Mouse (Mus musculus) kidney, postnatal 4 days (tissue): ENCODE measurements at regions not wholly inside any gene's neighbourhood (a gene's known extent, or its start where the extent isn't known, plus 50 kb on each side); places are given as distances from the start of the nearest gene placed in this dataset.
"Not testable (repeated sequence)": the region's sequence is repeated elsewhere in the genome, so short reads cannot be mapped to it uniquely, and the experiment has no call there.

Experiments
- DNase-seq, 2 experiments: peaks; one replicate each; pipeline ENCODE4 v3.0.0; 2021; ENCODE audit warnings: mixed read lengths in 2 of 2

- DNase-seq, result no peak
Measured at GRCm38 (mm10) chr14:101067082-101067481, 133.0 kb downstream of the Prr30 start.

- no peak for DNase-seq
Measured at GRCm38 (mm10) chr14:101056874-101057273, 143.3 kb downstream of the Prr30 start.

DNA sequence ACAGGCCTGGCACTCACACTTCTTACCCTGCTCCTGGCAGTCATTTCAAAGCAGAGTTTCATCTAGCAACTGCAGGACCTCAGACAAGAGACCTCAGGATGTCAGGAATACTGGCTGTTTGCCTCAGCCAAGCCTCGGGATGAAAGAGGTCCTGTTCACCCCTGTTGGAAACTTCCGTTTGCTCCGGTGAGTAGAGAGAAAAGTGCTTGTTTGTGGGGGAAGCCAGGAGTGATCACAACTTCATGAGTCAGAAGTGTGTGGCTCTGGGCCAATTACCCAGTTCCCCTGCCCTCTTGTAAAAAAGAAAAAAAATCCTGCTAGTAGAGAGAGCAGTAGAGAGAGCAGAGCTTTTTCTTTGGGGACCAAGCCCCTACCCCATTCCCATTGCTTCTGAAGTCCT, 144.2 kb downstream of the Prr30 start:
- peak; percentile 7 to 13 for DNase-seq

- no peak for DNase-seq
Measured at GRCm38 (mm10) chr14:101054786-101055185, 145.3 kb downstream of the Prr30 start.

GRCm38 (mm10) chr14:101052760-101053159, 147.4 kb downstream of the Prr30 start:
- DNase-seq, result no peak

DNA sequence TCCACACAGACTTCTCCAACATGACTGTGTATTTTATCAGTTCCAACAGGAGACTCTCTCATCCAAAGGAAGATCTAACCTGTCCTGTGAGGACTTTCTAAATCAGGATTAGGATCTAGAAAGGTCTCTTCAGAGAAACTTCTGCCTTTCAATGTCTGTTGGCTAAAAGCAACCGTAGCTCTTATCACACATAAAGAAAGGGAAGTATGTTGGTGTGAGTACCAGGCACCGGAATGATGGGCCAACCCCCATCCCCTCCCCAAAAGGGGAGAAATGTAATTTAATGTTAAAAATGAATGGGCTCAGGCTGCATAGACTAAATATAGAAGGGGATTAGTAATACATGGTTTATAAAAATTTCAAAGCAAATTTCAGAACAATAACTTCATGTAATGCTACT, 149.9 kb downstream of the Prr30 start:
- no peak for DNase-seq

DNA sequence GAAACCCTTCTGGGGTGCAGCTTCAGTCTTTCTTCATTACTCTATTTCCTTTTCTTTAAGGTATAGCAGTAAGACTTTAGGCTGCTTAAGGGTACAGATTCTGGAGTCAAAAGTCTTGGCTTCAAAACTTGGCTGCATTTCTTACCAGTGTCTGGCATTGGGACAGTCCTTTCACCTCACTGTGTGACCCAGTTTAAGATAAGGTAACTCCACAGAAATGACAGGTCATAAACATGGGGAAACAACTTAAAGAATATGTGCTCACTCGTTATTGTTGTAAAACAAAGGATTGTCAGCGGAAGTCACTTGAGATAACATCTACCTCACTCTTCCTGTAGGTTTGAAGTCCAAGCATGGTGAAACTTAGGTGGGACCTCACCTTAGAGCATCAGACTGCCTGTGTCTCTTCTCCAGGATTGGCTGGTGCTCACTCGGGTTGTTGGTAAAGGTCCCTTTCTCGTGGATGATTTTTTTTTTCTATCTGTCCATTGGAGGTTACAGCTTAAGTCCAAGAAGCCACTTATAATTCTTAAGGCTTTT, 150.4 kb downstream of the Prr30 start:
- DNase-seq, result no peak

DNA sequence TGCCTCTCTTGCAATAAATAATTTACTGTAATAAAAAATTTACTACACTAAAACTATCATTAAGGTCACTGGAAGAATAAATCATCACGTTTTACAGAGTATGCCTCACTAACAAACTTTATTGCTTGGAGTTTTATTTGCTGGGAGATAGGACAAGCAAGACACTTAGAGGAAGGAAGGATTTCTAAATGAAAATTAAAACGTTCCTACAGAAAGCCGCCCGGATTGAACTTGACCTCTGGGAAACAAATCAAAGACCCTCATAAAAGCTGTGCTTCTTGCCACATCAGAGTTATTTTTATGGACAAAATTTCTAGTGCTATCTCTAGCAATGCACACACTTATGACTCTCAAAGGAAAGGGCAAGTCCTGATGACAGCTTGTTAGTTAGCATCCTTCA, 156.6 kb downstream of the Prr30 start:
- peak; percentile 12 to 47 for DNase-seq

GRCm38 (mm10) chr14:101001070-101001469, 199.1 kb downstream of the Prr30 start:
- DNase-seq, result no peak

- no peak for DNase-seq
Measured at GRCm38 (mm10) chr14:100980754-100981153, 219.4 kb downstream of the Prr30 start.

DNA sequence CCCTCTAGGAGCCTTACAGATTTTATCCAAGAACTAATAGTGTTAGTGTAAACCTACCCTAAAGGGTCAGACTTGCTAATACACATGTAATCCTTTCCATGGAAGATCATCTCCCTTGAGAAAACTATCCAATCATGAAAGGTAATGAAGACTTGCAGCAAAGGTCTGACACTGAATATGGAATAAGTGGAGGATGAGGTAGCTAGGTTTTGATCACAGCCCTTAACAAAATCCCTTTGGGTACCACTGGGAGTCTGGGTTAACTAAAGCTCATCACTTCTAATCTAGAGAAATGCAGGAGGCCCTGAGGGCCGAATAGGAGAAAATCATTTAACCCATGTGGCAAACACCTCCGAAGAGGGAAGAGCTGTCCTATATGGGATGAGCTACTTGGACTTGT, 221.6 kb downstream of the Prr30 start:
- no peak for DNase-seq

- DNase-seq, result no peak
Measured at GRCm38 (mm10) chr14:100970970-100971369, 229.2 kb downstream of the Prr30 start.

DNA sequence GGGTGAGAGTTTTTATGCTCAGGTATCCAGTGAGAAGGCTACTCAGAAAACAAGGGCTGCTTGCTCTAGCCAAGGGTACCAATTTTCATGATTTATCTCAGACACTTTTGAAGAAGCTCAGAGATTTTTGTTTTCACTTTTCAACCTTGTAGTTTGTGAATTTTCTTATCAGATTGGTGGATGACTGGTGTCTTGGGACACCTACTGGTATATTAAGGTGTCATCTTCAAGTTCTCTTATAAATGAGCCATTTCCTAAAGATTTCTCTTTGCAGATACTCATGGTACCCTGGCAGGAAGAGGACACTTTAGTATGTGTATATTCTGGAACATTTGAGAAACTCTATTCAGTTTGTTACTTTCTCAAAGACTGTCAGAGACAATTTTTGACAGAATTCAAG, 239.9 kb downstream of the Prr30 start:
- DNase-seq, result no peak

- DNase-seq, result no peak
Measured at GRCm38 (mm10) chr14:100955806-100956436, 244.2 kb downstream of the Prr30 start.

- no peak for DNase-seq
Measured at GRCm38 (mm10) chr14:100950681-100951119, 249.4 kb downstream of the Prr30 start.

DNA sequence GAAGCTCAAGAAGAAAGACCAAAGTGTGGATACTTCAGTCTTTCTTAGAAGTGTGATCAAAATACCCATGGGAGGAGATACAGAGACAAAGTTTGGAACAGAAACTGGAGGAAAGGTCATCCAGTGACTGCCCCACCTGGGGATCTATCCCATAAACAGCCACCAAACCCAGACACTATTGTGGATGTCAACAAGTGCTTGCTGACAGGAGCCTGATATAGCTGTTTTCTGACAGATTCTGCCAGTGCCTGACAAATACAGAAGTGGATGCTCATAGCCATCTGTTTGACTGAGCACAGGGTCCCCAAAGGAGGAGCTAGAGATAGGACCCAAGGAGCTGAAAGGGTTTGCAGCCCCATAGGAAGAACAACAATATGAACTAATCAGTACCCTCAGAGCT, 252.5 kb downstream of the Prr30 start:
- not testable (repeated sequence) for DNase-seq

- no peak for DNase-seq
Measured at GRCm38 (mm10) chr14:100937358-100937887, 262.7 kb downstream of the Prr30 start.

GRCm38 (mm10) chr14:100934554-100934953, 265.6 kb downstream of the Prr30 start:
- DNase-seq, result no peak

DNA sequence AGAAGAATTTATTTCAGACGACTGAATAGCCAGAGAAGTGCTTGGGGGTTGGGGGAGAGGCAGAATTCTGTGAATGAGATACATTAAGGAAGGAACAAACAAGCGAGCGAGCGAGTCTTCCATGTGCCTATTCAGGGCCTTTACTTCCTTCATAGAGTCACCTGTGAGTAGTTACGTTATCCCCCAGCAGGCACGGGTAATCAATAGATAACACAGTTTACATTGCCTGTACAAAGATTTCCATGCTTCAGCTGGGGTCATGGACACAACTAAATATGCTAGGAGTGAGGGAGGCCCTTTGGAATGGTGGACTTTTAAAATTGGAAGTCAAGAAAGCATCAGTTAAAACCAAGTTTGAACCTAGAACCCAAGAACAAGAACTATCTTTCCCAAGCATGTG, 275.2 kb downstream of the Prr30 start:
- no peak for DNase-seq

DNA sequence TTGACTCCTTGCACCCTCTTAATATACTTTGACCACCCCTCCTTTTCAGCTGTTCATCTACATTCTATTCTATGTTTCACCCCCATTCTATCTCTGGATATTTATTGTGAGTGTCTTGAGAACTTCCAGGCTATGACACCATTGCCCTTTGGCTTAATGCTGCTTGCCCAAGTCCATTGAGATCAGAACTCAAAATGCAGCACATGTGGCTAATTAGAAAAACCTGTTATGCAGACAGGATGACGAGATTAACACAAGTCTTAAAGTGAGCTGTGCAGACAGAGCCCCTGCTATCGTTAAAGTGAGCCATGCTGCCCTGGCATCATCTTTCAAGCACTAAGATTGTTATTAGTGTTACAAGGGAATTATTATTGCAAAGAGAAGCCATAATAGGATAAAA, 299.9 kb downstream of the Prr30 start:
- DNase-seq, result no peak

GRCm38 (mm10) chr14:100899074-100899473, 301.1 kb downstream of the Prr30 start:
- DNase-seq, result no peak

- DNase-seq, result peak; percentile 34 to 47
Measured at GRCm38 (mm10) chr14:100889163-100890157, 310.7 kb downstream of the Prr30 start.

DNA sequence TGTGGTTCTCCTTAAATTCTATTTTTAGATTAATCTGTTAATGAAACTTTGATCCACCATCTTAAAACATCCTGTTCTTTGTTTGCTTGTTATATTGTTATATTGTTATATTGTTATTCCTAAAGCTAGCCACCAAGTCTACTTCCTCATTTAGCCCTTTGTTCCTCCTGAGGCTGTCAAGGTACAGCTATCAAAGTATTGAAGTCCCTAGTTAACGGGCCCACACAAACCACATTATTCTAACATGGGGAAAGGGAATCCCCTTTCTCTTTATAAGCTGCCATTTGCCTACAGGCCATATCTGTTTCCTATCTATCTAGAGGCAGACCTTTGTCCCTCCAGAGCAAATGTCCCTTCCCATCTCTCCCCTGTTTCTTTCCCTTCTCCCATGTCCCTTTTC, 317.0 kb downstream of the Prr30 start:
- no peak for DNase-seq
